Mouse (Mus musculus): Measurements from ENCODE around the gene Cd22. TPM values are rescaled to one million over a fixed set of nuclear protein-coding genes. Genes with fewer than 3 reads are reported as not detected.

Gene Cd22
- polyA plus RNA-seq, 2 experiments = 0.36 to 0.62 TPM

GRCm38 (mm10) chr7:30859635-30860402, 20.3 kb downstream of the Cd22 start:
- Histone ChIP-seq H3K4me1 (replicated peaks; ENCODE audit: control insufficient read depth in 2 of 2, insufficient read depth in 2 of 2, low read length in 1 of 2) (peaks cover 0 to 6% of the 10 kb centered on the region in 2 experiments; a peak in 1 of 4 replicates), H3K27me3 (ENCODE audit: control insufficient read depth, insufficient read depth, low read length) (no peaks in the 10 kb centered on the region), H3K27ac (no peak overlapping the region), H3K9ac (replicated peaks) (no peak overlapping the region), H3K36me3 (replicated peaks; ENCODE audit: control insufficient read depth, insufficient read depth, low read depth) (no peaks in the 10 kb centered on the region), H3K9me3 (ENCODE audit: control insufficient read depth, low read length) (no peaks in the 10 kb centered on the region), H3K4me3 (ENCODE audit: insufficient read depth in 1 of 2, low read depth in 2 of 2, low read length in 2 of 2) (no peak overlapping the region), H3K4me2 (ENCODE audit: low read depth) (no peak overlapping the region; the same call in 1 of the 2 replicates)
- TF ChIP-seq EP300 (IDR thresholded peaks at IDR 0.05; ENCODE audit: low read depth) (no peak), CTCF (IDR thresholded peaks at IDR 0.05; ENCODE audit: low read depth) (peak; percentile 83)
- ATAC-seq (ENCODE audit: insufficient read depth) (peak; percentile 41; the same call in 1 of the 2 replicates), DNase-seq (ENCODE audit: low read depth in 3 of 3, low spot score in 3 of 3) (peak in 2 of 3 experiments; percentile 24 to 30)
- WGBS (ENCODE audit: insufficient replicate concordance) = 2% methylated on average over 16 of the region's 16 CpGs

DNA sequence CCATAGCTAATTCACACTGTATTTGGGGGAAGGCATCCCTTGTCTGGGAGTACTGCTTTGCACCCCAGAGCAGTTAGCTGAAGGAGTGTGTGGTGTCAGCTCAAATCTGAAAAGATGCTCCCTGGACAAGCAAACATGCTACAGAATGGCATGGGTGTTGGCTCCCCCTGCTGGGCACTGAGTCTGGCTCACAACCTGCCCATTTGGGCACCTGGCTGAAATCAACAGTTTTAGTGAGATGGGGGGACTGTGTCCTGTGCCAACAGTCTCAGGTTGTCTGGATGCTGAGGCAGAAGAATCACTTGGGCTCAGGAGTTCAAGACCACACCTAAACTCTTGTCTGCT, 20.9 kb downstream of the Cd22 start:
- no peaks in the 10 kb centered on the region for H3K36me3 ChIP-seq (replicated peaks; ENCODE audit: control insufficient read depth, insufficient read depth, low read depth)
- no peak overlapping the region for H3K4me3 ChIP-seq (ENCODE audit: insufficient read depth in 1 of 2, low read depth in 2 of 2, low read length in 2 of 2)
- DNase-seq (ENCODE audit: low read depth in 3 of 3, low spot score in 3 of 3) (peak in 2 of 3 experiments; percentile 16 to 29), ATAC-seq (ENCODE audit: insufficient read depth) (no peak)
- no peaks in the 10 kb centered on the region for H3K27me3 ChIP-seq (ENCODE audit: control insufficient read depth, insufficient read depth, low read length)
- no peaks in the 10 kb centered on the region for H3K9me3 ChIP-seq (ENCODE audit: control insufficient read depth, low read length)
- H3K27ac ChIP-seq = no peak overlapping the region
- no peak overlapping the region for H3K4me2 ChIP-seq (ENCODE audit: low read depth)
- peak; percentile 86 for TF ChIP-seq CTCF (IDR thresholded peaks at IDR 0.05; ENCODE audit: low read depth)
- no peak for TF ChIP-seq EP300 (IDR thresholded peaks at IDR 0.05; ENCODE audit: low read depth)
- H3K4me1 ChIP-seq (replicated peaks; ENCODE audit: control insufficient read depth in 2 of 2, insufficient read depth in 2 of 2, low read length in 1 of 2) = peaks cover 0 to 6% of the 10 kb centered on the region in 2 experiments; a peak in 1 of 4 replicates
- H3K9ac ChIP-seq (replicated peaks) = no peak overlapping the region

GRCm38 (mm10) chr7:30857746-30858145, 22.4 kb downstream of the Cd22 start:
- no peak for TF ChIP-seq EP300 (IDR thresholded peaks at IDR 0.05; ENCODE audit: low read depth)
- no peak for TF ChIP-seq CTCF (IDR thresholded peaks at IDR 0.05; ENCODE audit: low read depth)
- no peak overlapping the region for H3K27ac ChIP-seq
- H3K9me3 ChIP-seq (ENCODE audit: control insufficient read depth, low read length) = no peaks in the 10 kb centered on the region
- H3K4me3 ChIP-seq (ENCODE audit: insufficient read depth in 1 of 2, low read depth in 2 of 2, low read length in 2 of 2) = no peak overlapping the region
- ATAC-seq (ENCODE audit: insufficient read depth) = no peak
- no peak overlapping the region for H3K4me2 ChIP-seq (ENCODE audit: low read depth)
- H3K9ac ChIP-seq (replicated peaks) = no peak overlapping the region
- no peaks in the 10 kb centered on the region for H3K27me3 ChIP-seq (ENCODE audit: control insufficient read depth, insufficient read depth, low read length)
- H3K36me3 ChIP-seq (replicated peaks; ENCODE audit: control insufficient read depth, insufficient read depth, low read depth) = no peaks in the 10 kb centered on the region
- 58% methylated on average over 1 of the region's 1 CpGs for WGBS (ENCODE audit: insufficient replicate concordance)
- no peak for DNase-seq (ENCODE audit: low read depth in 3 of 3, low spot score in 3 of 3)
- H3K4me1 ChIP-seq (replicated peaks; ENCODE audit: control insufficient read depth in 2 of 2, insufficient read depth in 2 of 2, low read length in 1 of 2) = peaks cover 0 to 6% of the 10 kb centered on the region in 2 experiments; a peak in 1 of 4 replicates

DNA sequence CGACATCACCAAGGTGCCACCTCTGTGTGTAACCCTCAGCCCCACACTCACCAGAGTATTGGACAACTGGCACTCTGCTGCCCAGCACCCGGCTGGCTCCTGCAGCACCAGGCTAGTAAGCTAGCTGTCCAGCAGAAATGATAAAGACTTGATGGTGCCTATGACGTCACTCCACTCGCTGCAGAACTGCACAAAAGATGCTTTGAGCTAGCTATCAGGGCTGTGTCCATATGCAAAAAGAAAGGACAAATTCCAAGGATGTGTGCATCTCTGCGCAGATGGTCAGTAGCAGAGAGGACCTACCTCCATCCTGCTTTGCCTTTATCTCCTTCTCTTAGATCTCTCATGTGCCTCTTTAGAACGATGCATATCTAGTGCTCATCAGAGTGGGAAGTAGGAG, 24.1 kb downstream of the Cd22 start, which contains the start of gene Ffar3:
Gene Ffar3, minus strand, starts transcription at position 101 of the 400 bp plus-strand sequence.
- DNase-seq (ENCODE audit: low read depth in 3 of 3, low spot score in 3 of 3) (no peak), ATAC-seq (ENCODE audit: insufficient read depth) (no peak)
- TF ChIP-seq EP300 (IDR thresholded peaks at IDR 0.05; ENCODE audit: low read depth) (no peak), CTCF (IDR thresholded peaks at IDR 0.05; ENCODE audit: low read depth) (no peak)
- peaks cover 0 to 6% of the 10 kb centered on the region in 2 experiments; a peak in 1 of 4 replicates for H3K4me1 ChIP-seq (replicated peaks; ENCODE audit: control insufficient read depth in 2 of 2, insufficient read depth in 2 of 2, low read length in 1 of 2)
- no peak within 1 kb of the TSS for H3K9ac ChIP-seq (replicated peaks)
- 56% methylated on average over 6 of the region's 6 CpGs for WGBS (ENCODE audit: insufficient replicate concordance)
- H3K27ac ChIP-seq = no peak within 1 kb of the TSS
- H3K9me3 ChIP-seq (ENCODE audit: control insufficient read depth, low read length) = no peaks in the 10 kb centered on the region
- no peak within 1 kb of the TSS for H3K4me3 ChIP-seq (ENCODE audit: insufficient read depth in 1 of 2, low read depth in 2 of 2, low read length in 2 of 2)
- no peak within 1 kb of the TSS for H3K4me2 ChIP-seq (ENCODE audit: low read depth)
- no peaks in the 10 kb centered on the region for H3K36me3 ChIP-seq (replicated peaks; ENCODE audit: control insufficient read depth, insufficient read depth, low read depth)
- no peaks in the 10 kb centered on the region for H3K27me3 ChIP-seq (ENCODE audit: control insufficient read depth, insufficient read depth, low read length)

- WGBS (ENCODE audit: insufficient replicate concordance) = 48% methylated on average over 1 of the region's 1 CpGs
- no peaks in the 10 kb centered on the region for H3K9me3 ChIP-seq (ENCODE audit: control insufficient read depth, low read length)
Measured at GRCm38 (mm10) chr7:30851421-30851820, 28.7 kb downstream of the Cd22 start.

More at GRCm38 (mm10) chr7:30851421-30851820, 28.7 kb downstream of the Cd22 start:
- DNase-seq (ENCODE audit: low read depth in 3 of 3, low spot score in 3 of 3) (no peak), ATAC-seq (ENCODE audit: insufficient read depth) (no peak)
- Histone ChIP-seq H3K4me3 (ENCODE audit: insufficient read depth in 1 of 2, low read depth in 2 of 2, low read length in 2 of 2) (no peak overlapping the region), H3K36me3 (replicated peaks; ENCODE audit: control insufficient read depth, insufficient read depth, low read depth) (no peaks in the 10 kb centered on the region), H3K27me3 (ENCODE audit: control insufficient read depth, insufficient read depth, low read length) (no peaks in the 10 kb centered on the region), H3K4me2 (ENCODE audit: low read depth) (no peak overlapping the region), H3K4me1 (replicated peaks; ENCODE audit: control insufficient read depth in 2 of 2, insufficient read depth in 2 of 2, low read length in 1 of 2) (peaks cover 0 to 2% of the 10 kb centered on the region in 2 experiments; a peak in 2 of 4 replicates), H3K9ac (replicated peaks) (no peak overlapping the region), H3K27ac (no peak overlapping the region)
- TF ChIP-seq CTCF (IDR thresholded peaks at IDR 0.05; ENCODE audit: low read depth) (no peak), EP300 (IDR thresholded peaks at IDR 0.05; ENCODE audit: low read depth) (no peak)
